In the genomic region with DNA sequence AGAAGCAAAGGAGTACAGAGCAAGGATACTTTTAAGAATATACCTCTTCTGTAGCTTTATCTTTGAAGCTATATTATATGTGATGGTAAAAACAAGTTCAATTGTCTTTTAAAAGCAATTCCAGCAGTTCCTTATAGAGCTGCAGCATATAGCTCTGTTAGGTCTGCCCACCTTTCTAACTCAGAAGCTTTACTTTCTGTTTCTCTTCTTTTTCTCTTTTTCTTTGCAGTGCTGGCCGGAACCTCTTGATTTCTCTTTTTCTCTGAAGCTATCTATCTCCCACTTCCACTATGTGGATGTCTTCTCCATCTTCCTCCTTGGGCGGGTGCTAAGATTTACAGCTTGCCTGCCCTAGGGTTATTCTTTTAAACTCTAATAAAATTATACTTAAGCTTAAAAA, we compare ENCODE assay signal across 32 mouse cellular contexts.
"Had no signal": no experiment of that assay in that cellular context is flagged by ENCODE, and none has a peak within 500 bp of the region (broad histone marks: within the 10 kb centered on the region; RNA-seq: fewer than 3 reads in every experiment).

No protein-coding gene starts in this region.

- H3K4me2 ChIP-seq: limb, embryonic 12.5 days; limb, embryonic 13.5 days; limb, embryonic 15.5 days; liver, embryonic 11.5 days; liver, embryonic 12.5 days; liver, embryonic 13.5 days; liver, embryonic 15.5 days; lung, embryonic 14.5 days; lung, embryonic 15.5 days; midbrain, embryonic 11.5 days; midbrain, embryonic 12.5 days; midbrain, embryonic 13.5 days; midbrain, embryonic 15.5 days; neural tube, embryonic 12.5 days had no signal

- H3K4me3 ChIP-seq: limb, embryonic 10.5 days; limb, embryonic 12.5 days; limb, embryonic 13.5 days; limb, embryonic 15.5 days; liver, embryonic 12.5 days; liver, embryonic 13.5 days; liver, embryonic 15.5 days; lung, embryonic 15.5 days; megakaryocyte, embryonic 14.5 days; midbrain, embryonic 10.5 days; midbrain, embryonic 12.5 days; midbrain, embryonic 13.5 days; midbrain, embryonic 15.5 days; myocyte; neural tube, embryonic 12.5 days had no signal

- DNase-seq: left cerebral cortex, postnatal 4 days; liver; liver, embryonic 13.5 days; liver, postnatal 0 days; lung, adult 18-20 months; lung, adult 2 months; lung, embryonic 14.5 days; lung, postnatal 10 days; lung, postnatal 14 days; lung, postnatal 36 days; lung, postnatal 4 days; midbrain, embryonic 14.5 days had no signal

- H3K9me3 ChIP-seq: limb, embryonic 10.5 days; limb, embryonic 12.5 days; limb, embryonic 13.5 days; limb, embryonic 15.5 days; liver, embryonic 12.5 days; liver, embryonic 13.5 days; liver, embryonic 15.5 days; lung, embryonic 15.5 days; megakaryocyte, embryonic 14.5 days; midbrain, embryonic 10.5 days; midbrain, embryonic 12.5 days; midbrain, embryonic 13.5 days; midbrain, embryonic 15.5 days; neural tube, embryonic 12.5 days had no signal

- ATAC-seq: liver, embryonic 12.5 days; liver, postnatal 0 days; lung, postnatal 0 days; midbrain, embryonic 13.5 days; midbrain, embryonic 15.5 days; midbrain, embryonic 16.5 days had no signal

- H3K27ac ChIP-seq: limb, embryonic 10.5 days; limb, embryonic 12.5 days; limb, embryonic 13.5 days; limb, embryonic 15.5 days; liver, embryonic 12.5 days; liver, embryonic 13.5 days; liver, embryonic 14.5 days; liver, embryonic 15.5 days; lung, embryonic 15.5 days; macrophage; midbrain, embryonic 10.5 days; midbrain, embryonic 12.5 days; midbrain, embryonic 13.5 days; midbrain, embryonic 15.5 days; neural tube, embryonic 12.5 days had no signal

- H3K36me3 ChIP-seq: limb, embryonic 10.5 days; limb, embryonic 12.5 days; limb, embryonic 13.5 days; limb, embryonic 15.5 days; liver, embryonic 12.5 days; liver, embryonic 13.5 days; liver, embryonic 15.5 days; lung, embryonic 15.5 days; midbrain, embryonic 10.5 days; midbrain, embryonic 12.5 days; midbrain, embryonic 13.5 days; midbrain, embryonic 15.5 days; neural tube, embryonic 12.5 days had no signal

- H3K4me1 ChIP-seq: limb, embryonic 10.5 days; limb, embryonic 12.5 days; limb, embryonic 15.5 days; liver, embryonic 15.5 days; lung, embryonic 15.5 days; midbrain, embryonic 10.5 days; midbrain, embryonic 12.5 days; midbrain, embryonic 13.5 days; midbrain, embryonic 15.5 days; neural tube, embryonic 12.5 days had no signal

- H3K9ac ChIP-seq: limb, embryonic 12.5 days; limb, embryonic 13.5 days; limb, embryonic 15.5 days; liver, embryonic 12.5 days; liver, embryonic 13.5 days; liver, embryonic 14.5 days; liver, embryonic 15.5 days; liver, postnatal 0 days; lung, embryonic 14.5 days; lung, embryonic 15.5 days; midbrain, embryonic 12.5 days; midbrain, embryonic 13.5 days; midbrain, embryonic 15.5 days; neural tube, embryonic 12.5 days had no signal

- H3K27me3 ChIP-seq: limb, embryonic 12.5 days; limb, embryonic 13.5 days; limb, embryonic 15.5 days; liver, embryonic 12.5 days; liver, embryonic 13.5 days; liver, embryonic 15.5 days; lung, embryonic 15.5 days; megakaryocyte, embryonic 14.5 days; midbrain, embryonic 12.5 days; midbrain, embryonic 13.5 days; midbrain, embryonic 15.5 days; neural tube, embryonic 12.5 days had no signal
